Mouse (Mus musculus) C2C12 (cell line): ENCODE measurements around the gene Pou6f1.

Experiments
- CEBPB ChIP-seq: IDR thresholded peaks from one replicate; pipeline ENCODE4 v1.6.1; 2011; ENCODE audit warnings: low read depth, mild to moderate bottlenecking, control low read depth, moderate library complexity
- CTCF ChIP-seq: IDR thresholded peaks from one replicate; pipeline ENCODE4 v1.5.1; 2011; ENCODE audit not compliant: control insufficient read depth, insufficient read depth, insufficient read length
- MAX ChIP-seq: IDR thresholded peaks from one replicate; pipeline ENCODE4 v1.6.1; 2011; ENCODE audit warnings: mild to moderate bottlenecking, control low read depth
- MYOD1 ChIP-seq: IDR thresholded peaks from one replicate; pipeline ENCODE4 v1.6.1; 2011; ENCODE audit warnings: low read depth; ENCODE audit not compliant: control insufficient read depth, insufficient read length
- USF1 ChIP-seq: IDR thresholded peaks from one replicate; pipeline ENCODE4 v1.6.1; 2011; ENCODE audit warnings: low read depth, mild to moderate bottlenecking, control low read depth, moderate library complexity

GRCm38 (mm10) chr15:100592817-100593216, 7.0 kb downstream of the Pou6f1 start:
- TF ChIP-seq CTCF (no peak), USF1 (no peak), MAX (no peak), MYOD1 (no peak), CEBPB (no peak)
